Mouse (Mus musculus): Measurements from ENCODE around the gene Tbk1.

Tbk1 gene

GRCm38 (mm10) chr10:121586675-121587370, at the start of gene Tbk1:
TSS of gene Tbk1 (minus strand) at chr10:121586787.
- DNase-seq (ENCODE audit: extremely low spot score, low spot score): peak; percentile 89

- no peak for DNase-seq (ENCODE audit: extremely low spot score, low spot score)
These were observed 49.7 kb upstream of the Tbk1 start for GRCm38 (mm10) chr10:121636276-121636675.

GRCm38 (mm10) chr10:121634159-121634558, 47.6 kb upstream of the Tbk1 start:
- DNase-seq (ENCODE audit: extremely low spot score, low spot score): no peak

GRCm38 (mm10) chr10:121628561-121629040, 42.0 kb upstream of the Tbk1 start:
- no peak for DNase-seq (ENCODE audit: extremely low spot score, low spot score)

- no peak for DNase-seq (ENCODE audit: extremely low spot score, low spot score)
These were observed 40.7 kb upstream of the Tbk1 start for GRCm38 (mm10) chr10:121627216-121627852.

GRCm38 (mm10) chr10:121626186-121626882, 39.7 kb upstream of the Tbk1 start, which contains the start of gene Xpot:
TSS of gene Xpot (minus strand) at chr10:121626332.
- DNase-seq (ENCODE audit: extremely low spot score, low spot score): peak; percentile 99

GRCm38 (mm10) chr10:121625407-121626185, 39.0 kb upstream of the Tbk1 start:
- DNase-seq (ENCODE audit: extremely low spot score, low spot score): no peak

- DNase-seq (ENCODE audit: extremely low spot score, low spot score): no peak
These were observed 38.4 kb upstream of the Tbk1 start for GRCm38 (mm10) chr10:121625006-121625405.

- no peak for DNase-seq (ENCODE audit: extremely low spot score, low spot score)
These were observed 37.1 kb upstream of the Tbk1 start for GRCm38 (mm10) chr10:121623670-121624069.

GRCm38 (mm10) chr10:121622431-121622830, 35.8 kb upstream of the Tbk1 start:
- no peak for DNase-seq (ENCODE audit: extremely low spot score, low spot score)

GRCm38 (mm10) chr10:121615935-121616334, 29.3 kb upstream of the Tbk1 start:
- DNase-seq (ENCODE audit: extremely low spot score, low spot score): no peak

GRCm38 (mm10) chr10:121615146-121615870, 28.7 kb upstream of the Tbk1 start:
- no peak for DNase-seq (ENCODE audit: extremely low spot score, low spot score)

GRCm38 (mm10) chr10:121613570-121613969, 27.0 kb upstream of the Tbk1 start:
- DNase-seq (ENCODE audit: extremely low spot score, low spot score): no peak

- no peak for DNase-seq (ENCODE audit: extremely low spot score, low spot score)
These were observed 25.9 kb upstream of the Tbk1 start for GRCm38 (mm10) chr10:121612448-121612847.

GRCm38 (mm10) chr10:121611587-121611986, 25.0 kb upstream of the Tbk1 start:
- no peak for DNase-seq (ENCODE audit: extremely low spot score, low spot score)

GRCm38 (mm10) chr10:121608177-121608576, 21.6 kb upstream of the Tbk1 start:
- no peak for DNase-seq (ENCODE audit: extremely low spot score, low spot score)

- no peak for DNase-seq (ENCODE audit: extremely low spot score, low spot score)
These were observed 18.2 kb upstream of the Tbk1 start for GRCm38 (mm10) chr10:121604632-121605344.

GRCm38 (mm10) chr10:121603556-121603955, 17.0 kb upstream of the Tbk1 start:
- DNase-seq (ENCODE audit: extremely low spot score, low spot score): no peak

GRCm38 (mm10) chr10:121601272-121601671, 14.7 kb upstream of the Tbk1 start:
- DNase-seq (ENCODE audit: extremely low spot score, low spot score): no peak

- no peak for DNase-seq (ENCODE audit: extremely low spot score, low spot score)
These were observed 10.0 kb upstream of the Tbk1 start for GRCm38 (mm10) chr10:121596580-121596979.

All from neural tube, embryonic 10.5 days (tissue).